Mouse (Mus musculus) CH12.LX (cell line): ENCODE data around the gene Fa2h.

Experiments used
- CHD1 ChIP-seq: IDR thresholded peaks from 2 replicates; pipeline ENCODE4 v1.6.1; 2012; ENCODE audit warnings: low read depth, low read length, improper control_type of control experiment, inconsistent platforms
- CTCF ChIP-seq, 2 experiments: IDR thresholded peaks in 1 of 2; conservative IDR thresholded peaks in 1 of 2; 2 replicates each; pipeline ENCODE4 v1.5.1; 2011 to 2012; ENCODE audit warnings: low read depth in 2 of 2, low read length in 2 of 2, improper control_type of control experiment in 1 of 2, inconsistent platforms in 1 of 2, mild to moderate bottlenecking in 1 of 2, moderate library complexity in 1 of 2
- ELF1 ChIP-seq: IDR thresholded peaks from 2 replicates; pipeline ENCODE4 v1.6.1; 2014; ENCODE audit warnings: low read depth, mild to moderate bottlenecking, inconsistent platforms, low read length, improper control_type of control experiment
- JUND ChIP-seq: conservative IDR thresholded peaks from 2 replicates; pipeline ENCODE4 v1.6.1; 2011; ENCODE audit warnings: low read depth, low read length, improper control_type of control experiment
- MAZ ChIP-seq: IDR thresholded peaks from 2 replicates; pipeline ENCODE4 v1.6.1; 2012; ENCODE audit warnings: low read depth, mild to moderate bottlenecking, inconsistent platforms, low read length, improper control_type of control experiment, moderate library complexity
- MYC ChIP-seq: IDR thresholded peaks from 2 replicates; pipeline ENCODE4 v1.6.1; 2011; ENCODE audit warnings: low read depth, mild to moderate bottlenecking, improper control_type of control experiment, low read length
- NELFE ChIP-seq: IDR thresholded peaks from 2 replicates; pipeline ENCODE4 v1.6.1; 2011; ENCODE audit warnings: low read depth, low read length, improper control_type of control experiment
- NRF1 ChIP-seq: IDR thresholded peaks from 2 replicates; pipeline ENCODE4 v1.6.1; 2014; ENCODE audit warnings: low read depth, mild to moderate bottlenecking, inconsistent platforms, low read length, improper control_type of control experiment, moderate library complexity
- POLR2A ChIP-seq: IDR thresholded peaks from 2 replicates; pipeline ENCODE4 v1.6.1; 2011; ENCODE audit warnings: low read depth, mild to moderate bottlenecking, improper control_type of control experiment, low read length
- RCOR1 ChIP-seq: conservative IDR thresholded peaks from 2 replicates; pipeline ENCODE4 v1.6.1; 2012; ENCODE audit warnings: low read depth, mild to moderate bottlenecking, inconsistent platforms, low read length, improper control_type of control experiment
- ZC3H11A ChIP-seq: IDR thresholded peaks from 2 replicates; pipeline ENCODE4 v1.6.1; 2012; ENCODE audit warnings: low read depth, mild to moderate bottlenecking, inconsistent platforms, low read length, improper control_type of control experiment
- ZNF384 ChIP-seq: IDR thresholded peaks from 2 replicates; pipeline ENCODE4 v1.6.1; 2012; ENCODE audit warnings: low read depth, low read length, improper control_type of control experiment, inconsistent platforms

GRCm38 (mm10) chr8:111337311-111337889 is 56.2 kb downstream of the Fa2h start:
- TF ChIP-seq NELFE: no peak
- TF ChIP-seq CTCF (conservative IDR thresholded peaks at IDR 0.05 in 1 of 2, IDR thresholded peaks at IDR 0.05 in 1 of 2; ENCODE audit: low read depth in 2 of 2, low read length in 2 of 2): no peak
- no peak for TF ChIP-seq NRF1
- no peak for TF ChIP-seq POLR2A
- no peak for TF ChIP-seq ZNF384
- TF ChIP-seq RCOR1: no peak
- no peak for TF ChIP-seq MYC
- no peak for TF ChIP-seq MAZ
- 0 out of 2 replicates have a peak, but pooled peaks have one; percentile 42 for TF ChIP-seq CHD1
- TF ChIP-seq JUND: no peak
- TF ChIP-seq ELF1: no peak
- no peak for TF ChIP-seq ZC3H11A
